ENCODE assay signal across 9 mouse cellular contexts in the genomic region with DNA sequence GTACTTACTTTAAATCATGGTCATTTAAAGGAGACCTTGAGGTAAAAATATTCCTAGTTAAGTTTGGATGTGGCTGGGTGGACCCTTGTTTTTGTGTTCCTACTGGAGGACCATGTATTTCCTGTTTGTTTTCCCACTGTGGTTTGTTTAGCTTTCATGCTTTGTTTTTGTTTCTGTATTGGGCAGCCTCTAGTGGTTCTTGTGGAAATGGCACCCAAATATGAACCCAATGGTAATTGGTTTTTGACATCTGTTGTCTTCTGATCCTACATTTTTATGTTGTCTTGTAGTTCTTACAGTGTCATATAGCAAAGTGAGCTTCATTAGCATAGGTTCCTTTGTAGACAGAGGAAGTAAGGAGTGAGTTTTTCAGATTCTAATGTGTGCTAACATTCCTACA.
DNase-seq lines count a peak whose midpoint lies in the region; ATAC-seq and TF ChIP-seq lines count a peak whose summit lies in the region.
"Had no signal": no experiment of that assay in that cellular context is flagged by ENCODE, and none has a peak within 500 bp of the region (broad histone marks: within the 10 kb centered on the region; RNA-seq: fewer than 3 reads in every experiment).

No protein-coding gene starts in this region.

- H3K4me1 ChIP-seq in forebrain, embryonic 16.5 days (replicated peaks; ENCODE audit: control insufficient read depth, insufficient read depth, low read length): no peaks in the 10 kb centered on the region
- 0 out of 2 replicates have a peak, but pooled peaks cover 8% of the 10 kb centered on the region for H3K4me1 ChIP-seq in forebrain, embryonic 15.5 days
- no peaks in the 10 kb centered on the region for H3K4me1 ChIP-seq in liver, adult 2 months (ENCODE audit: control insufficient read depth, insufficient read depth, low read length)
- H3K4me1 ChIP-seq in liver, embryonic 11.5 days (replicated peaks; ENCODE audit: control insufficient read depth, insufficient read depth, low read length): no peaks in the 10 kb centered on the region

- no peak for TF ChIP-seq CTCF in liver, adult 2 months (IDR thresholded peaks at IDR 0.05; ENCODE audit: low read depth, low read length)

- no peak for TF ChIP-seq POLR2A in liver, adult 2 months (IDR thresholded peaks at IDR 0.05; ENCODE audit: extremely low read depth, insufficient read depth, low read length)

- DNase-seq in liver, adult 2 months (ENCODE audit: extremely low read depth, low read depth, low spot score): peak; percentile 23
- DNase-seq in liver, embryonic 11.5 days (ENCODE audit: low spot score): no peak
- peak; percentile 21 for DNase-seq in cerebellum, adult 11 months
- peak; percentile 21 for DNase-seq in lung, postnatal 14 days
- DNase-seq in layer of hippocampus, adult 8-10 months (ENCODE audit: low spot score in 2 of 2): no peak
- DNase-seq in embryo, embryonic 11 days: no peak

- H3K9ac ChIP-seq in forebrain, embryonic 16.5 days (replicated peaks; ENCODE audit: low read depth, low read length): no peak overlapping the region
- no peak overlapping the region for H3K9ac ChIP-seq in forebrain, embryonic 15.5 days (replicated peaks)
- H3K9ac ChIP-seq in liver, adult 2 months (ENCODE audit: low read depth, low read length): no peak overlapping the region
- no peak overlapping the region for H3K9ac ChIP-seq in liver, embryonic 11.5 days (ENCODE audit: low read depth, low read length)

- H3K36me3 ChIP-seq in forebrain, embryonic 16.5 days (ENCODE audit: control insufficient read depth, insufficient read depth): no peaks in the 10 kb centered on the region
- H3K36me3 ChIP-seq in forebrain, embryonic 15.5 days: no peaks in the 10 kb centered on the region
- no peaks in the 10 kb centered on the region; the same call in none of the 2 replicates for H3K36me3 ChIP-seq in liver, adult 2 months (ENCODE audit: control insufficient read depth, insufficient read depth, low read length)
- no peaks in the 10 kb centered on the region for H3K36me3 ChIP-seq in liver, embryonic 11.5 days (ENCODE audit: control insufficient read depth, insufficient read depth, low read length)

- no peak overlapping the region for H3K4me2 ChIP-seq in forebrain, embryonic 16.5 days (ENCODE audit: low read length)
- no peak overlapping the region for H3K4me2 ChIP-seq in forebrain, embryonic 15.5 days (replicated peaks)
- no peak overlapping the region for H3K4me2 ChIP-seq in liver, embryonic 11.5 days

- no peaks in the 10 kb centered on the region for H3K27me3 ChIP-seq in forebrain, embryonic 16.5 days (replicated peaks; ENCODE audit: control insufficient read depth, insufficient read depth, low read length)
- no peaks in the 10 kb centered on the region for H3K27me3 ChIP-seq in forebrain, embryonic 15.5 days
- H3K27me3 ChIP-seq in liver, adult 2 months (ENCODE audit: control insufficient read depth, insufficient read depth, low read length): no peaks in the 10 kb centered on the region
- no peaks in the 10 kb centered on the region for H3K27me3 ChIP-seq in liver, embryonic 11.5 days (replicated peaks; ENCODE audit: control insufficient read depth, insufficient read depth, low read length)

- H3K79me2 ChIP-seq in liver, adult 2 months (ENCODE audit: control insufficient read depth, insufficient read depth, low read length): no peaks in the 10 kb centered on the region

- no peak overlapping the region for H3K27ac ChIP-seq in forebrain, embryonic 16.5 days (ENCODE audit: low read length)
- H3K27ac ChIP-seq in forebrain, embryonic 15.5 days (replicated peaks): no peak overlapping the region
- H3K27ac ChIP-seq in liver, adult 2 months (replicated peaks; ENCODE audit: insufficient read depth, low read depth, low read length): no peak overlapping the region
- H3K27ac ChIP-seq in liver, embryonic 11.5 days (ENCODE audit: low read depth, low read length): no peak overlapping the region

- peak; percentile 43; the same call in 1 of the 2 replicates for ATAC-seq in forebrain, embryonic 16.5 days
- ATAC-seq in forebrain, embryonic 15.5 days (replicated peaks): no peak
- ATAC-seq in liver, embryonic 11.5 days (replicated peaks; ENCODE audit: low FRiP score): no peak

- no peaks in the 10 kb centered on the region for H3K9me3 ChIP-seq in forebrain, embryonic 16.5 days (ENCODE audit: control insufficient read depth, low read length)
- H3K9me3 ChIP-seq in forebrain, embryonic 15.5 days: no peaks in the 10 kb centered on the region
- no peaks in the 10 kb centered on the region for H3K9me3 ChIP-seq in liver, embryonic 11.5 days (ENCODE audit: control insufficient read depth, low read length)
- H3K9me3 ChIP-seq: G1E had no signal

- no peak overlapping the region for H3K4me3 ChIP-seq in forebrain, embryonic 16.5 days (replicated peaks; ENCODE audit: low read length)
- no peak overlapping the region for H3K4me3 ChIP-seq in forebrain, embryonic 15.5 days
- H3K4me3 ChIP-seq in liver, adult 2 months (ENCODE audit: insufficient read depth, low read depth, low read length): no peak overlapping the region
- H3K4me3 ChIP-seq in liver, embryonic 11.5 days (ENCODE audit: low read depth, low read length): no peak overlapping the region

Comparison
In these comparisons a context has a peak if more than half of its experiments do, and no peak if none do; other contexts are left out.
1. DNase-seq: peak in liver, adult 2 months (single experiment), cerebellum, adult 11 months (single experiment) and lung, postnatal 14 days (single experiment); none in liver, embryonic 11.5 days (single experiment), layer of hippocampus, adult 8-10 months (0 of 2) and embryo, embryonic 11 days (single experiment).